Mouse (Mus musculus): Measurements from ENCODE around the gene Gfm1.

Gfm1 gene

GRCm38 (mm10) chr3:67496310-67496709 lies 66.4 kb downstream of the Gfm1 start:
- DNase-seq (ENCODE audit: low spot score), result no peak

DNA sequence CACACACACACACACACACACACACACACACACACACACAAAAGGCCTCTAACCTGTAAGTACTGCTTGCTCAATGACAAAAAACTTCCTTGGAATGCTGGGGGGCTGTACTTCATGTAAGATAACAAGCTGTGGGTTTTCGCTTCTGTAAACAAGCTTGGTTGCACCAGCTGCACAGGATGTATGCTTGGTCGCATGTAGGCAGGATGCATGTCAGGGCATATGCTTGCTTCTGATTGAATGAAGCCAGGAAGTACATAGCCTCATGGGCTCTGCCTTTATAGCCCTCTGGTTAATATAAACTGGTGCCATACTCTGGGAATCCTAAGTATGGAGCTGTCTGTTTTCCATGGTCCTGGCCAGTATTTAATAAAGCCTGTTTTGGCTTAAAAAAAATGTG lies 68.1 kb downstream of the Gfm1 start:
- no peak for DNase-seq (ENCODE audit: low spot score)

- no peak for DNase-seq (ENCODE audit: low spot score)
These were observed 69.0 kb downstream of the Gfm1 start for GRCm38 (mm10) chr3:67498773-67499405.

GRCm38 (mm10) chr3:67499406-67499791 lies 69.5 kb downstream of the Gfm1 start:
- DNase-seq (ENCODE audit: low spot score), result no peak

DNA sequence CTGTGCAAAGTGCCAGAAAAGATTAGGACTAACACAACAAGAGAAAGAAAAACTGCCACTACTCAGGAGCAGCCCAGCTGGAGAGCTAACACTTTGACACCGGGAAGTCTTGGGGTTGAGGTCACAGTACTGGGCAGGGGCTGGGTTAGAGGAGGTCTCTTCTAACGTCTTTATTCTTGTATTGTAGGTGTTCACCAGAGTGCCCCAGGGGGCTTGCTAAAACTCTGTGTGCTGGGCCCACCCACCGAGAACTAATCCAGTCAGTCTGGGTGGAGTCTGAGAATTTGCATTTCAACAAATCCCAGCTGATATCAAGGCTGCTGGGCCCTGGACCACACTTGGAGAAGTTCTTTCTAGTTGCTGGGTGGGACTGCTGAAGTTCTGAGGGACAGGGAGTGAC lies 74.0 kb downstream of the Gfm1 start:
- no peak for DNase-seq (ENCODE audit: low spot score)

DNA sequence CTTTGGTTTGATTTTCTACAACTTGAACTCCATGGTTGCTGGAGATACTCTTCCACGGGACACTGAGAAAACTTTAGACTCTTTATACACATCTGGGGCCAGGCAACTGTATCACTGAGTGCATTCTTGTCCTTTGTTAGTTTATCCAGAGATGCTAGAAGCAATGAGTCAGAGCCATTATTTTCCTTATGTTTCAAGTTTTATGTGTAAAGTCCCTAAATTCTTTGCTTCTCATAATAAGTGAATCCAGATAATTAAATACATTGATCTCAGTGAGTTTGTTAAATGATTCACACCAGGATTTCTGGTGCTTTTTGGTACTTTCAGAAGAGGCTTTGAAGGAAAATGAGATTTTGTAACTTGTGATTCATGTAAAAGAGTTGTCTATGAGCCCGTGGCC lies 75.4 kb downstream of the Gfm1 start:
- DNase-seq (ENCODE audit: low spot score), result no peak

- no peak for DNase-seq (ENCODE audit: low spot score)
These were observed 78.5 kb downstream of the Gfm1 start for GRCm38 (mm10) chr3:67508216-67508892.

DNA sequence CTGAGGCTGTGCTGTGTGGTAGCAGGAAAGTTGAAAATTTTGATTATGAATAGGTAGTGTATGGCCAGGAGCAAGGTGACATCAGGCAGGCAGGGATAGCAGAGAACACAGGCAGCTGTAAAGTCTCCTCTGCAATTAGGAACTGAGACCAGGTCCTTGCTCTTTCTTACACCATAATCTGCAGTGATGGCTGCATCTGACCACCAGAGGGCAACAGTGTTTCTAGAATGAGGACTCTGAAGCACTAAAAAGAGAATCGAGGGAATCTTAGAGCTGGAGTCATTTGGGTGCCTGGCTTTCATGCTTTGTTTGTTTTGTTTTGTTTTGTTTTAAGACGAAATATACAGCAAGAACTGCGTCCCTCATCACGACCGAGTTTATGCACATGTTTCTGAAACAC lies 82.9 kb downstream of the Gfm1 start:
- no peak for DNase-seq (ENCODE audit: low spot score)

DNA sequence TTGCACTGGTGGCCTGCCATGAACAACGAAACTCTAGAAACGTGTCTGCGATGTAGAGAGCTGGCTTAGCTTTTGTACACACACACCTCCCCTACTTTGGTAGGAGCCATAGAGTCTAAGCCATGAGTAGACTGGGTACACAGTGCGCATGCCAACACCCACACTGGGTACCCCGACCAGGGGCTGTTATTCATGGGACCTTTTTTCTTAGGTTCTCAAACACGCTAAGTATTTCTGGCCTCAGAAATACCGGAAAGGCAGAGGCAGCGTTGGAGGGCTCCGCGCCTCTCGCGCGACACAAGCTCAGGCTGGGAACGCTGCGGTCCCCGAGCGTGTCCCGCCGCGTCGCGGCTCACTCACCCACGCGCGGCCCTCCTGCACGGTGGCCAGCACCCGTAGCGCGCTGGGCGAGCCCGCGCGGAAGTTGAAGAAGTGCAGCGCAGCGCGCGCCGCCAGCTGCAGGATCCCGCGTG lies 84.9 kb downstream of the Gfm1 start:
- no peak for DNase-seq (ENCODE audit: low spot score)

GRCm38 (mm10) chr3:67515274-67515801 lies 85.4 kb downstream of the Gfm1 start, which contains the start of gene Rarres1:
Rarres1 (minus strand) TSS chr3:67515523.
- DNase-seq (ENCODE audit: low spot score), result no peak

GRCm38 (mm10) chr3:67520568-67521143 lies 90.8 kb downstream of the Gfm1 start:
- no peak for DNase-seq (ENCODE audit: low spot score)

DNA sequence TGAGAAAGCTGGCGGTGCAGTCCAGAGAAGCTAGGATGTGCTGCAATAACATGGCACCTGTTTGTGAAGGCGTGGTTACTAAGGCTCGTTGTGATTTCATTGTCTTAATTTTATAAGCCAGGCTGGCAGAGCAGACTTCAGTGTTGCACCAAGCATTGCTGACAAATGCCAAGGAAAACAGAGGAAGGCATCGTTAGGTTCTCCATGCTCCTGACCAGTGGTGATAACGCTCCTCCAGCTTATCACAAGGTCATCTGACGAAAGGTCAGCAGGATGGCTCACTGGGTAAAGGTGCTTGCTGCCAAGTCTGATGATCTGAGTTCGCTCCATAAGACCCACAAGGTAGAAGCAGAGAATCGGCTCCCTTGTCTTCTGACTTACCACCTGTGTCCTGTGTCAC lies 92.8 kb downstream of the Gfm1 start:
- no peak for DNase-seq (ENCODE audit: low spot score)

DNA sequence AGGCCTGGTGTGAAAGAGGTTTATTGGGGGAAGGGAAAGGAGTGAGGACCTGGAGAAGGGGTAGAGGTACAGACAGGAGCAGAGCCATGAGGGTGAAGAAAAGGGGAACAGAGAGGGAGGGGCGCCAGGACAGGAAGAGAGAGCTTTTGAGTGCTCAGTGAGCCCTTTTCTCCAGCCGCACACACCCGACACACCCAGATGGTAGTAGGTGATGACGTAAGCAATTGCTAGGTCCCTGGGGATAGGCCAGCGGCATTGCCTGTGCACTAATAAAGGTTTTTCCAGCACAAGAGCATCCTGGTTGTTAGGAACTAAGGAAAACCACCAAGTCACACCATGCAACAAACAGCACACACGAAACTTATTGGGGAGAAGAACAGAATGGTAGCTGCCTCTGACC lies 94.9 kb downstream of the Gfm1 start:
- no peak for DNase-seq (ENCODE audit: low spot score)

Data from urinary bladder, postnatal 10 days (tissue).